Mouse (Mus musculus): ENCODE results near the gene Foxc2. TPM values are rescaled to one million over a fixed set of nuclear protein-coding genes. Genes with fewer than 3 reads are reported as not detected.

Foxc2 gene
- total RNA-seq, 2 experiments from 2014 or later = 2.0 to 2.2 TPM

- intact Hi-C loops (cut with DNase I) = no loop called here
- DNase-seq (ENCODE audit: low spot score) = no peak
Observed at GRCm38 (mm10) chr8:121085561-121085960, 30.4 kb upstream of the Foxc2 start.

GRCm38 (mm10) chr8:121086004-121086900 is 29.7 kb upstream of the Foxc2 start:
- intact Hi-C loops (cut with DNase I) = no loop called here
- DNase-seq (ENCODE audit: low spot score) = no peak

GRCm38 (mm10) chr8:121088281-121088680 is 27.7 kb upstream of the Foxc2 start:
- DNase-seq (ENCODE audit: low spot score) = no peak
- intact Hi-C loops (cut with DNase I) = no loop called here

- intact Hi-C loops (cut with DNase I) = no loop called here
- DNase-seq (ENCODE audit: low spot score) = no peak
Observed at GRCm38 (mm10) chr8:121088871-121089630, 26.9 kb upstream of the Foxc2 start.

GRCm38 (mm10) chr8:121089631-121090380 is 26.2 kb upstream of the Foxc2 start:
- intact Hi-C loops (cut with DNase I) = loop anchor here (5.0 kb wide), 1 partner anchor 408 kb away; no protein-coding TSS in a partner anchor

GRCm38 (mm10) chr8:121090716-121091115 is 25.3 kb upstream of the Foxc2 start:
- intact Hi-C loops (cut with DNase I) = loop anchor here (5.0 kb wide), 1 partner anchor 408 kb away; no protein-coding TSS in a partner anchor
- DNase-seq (ENCODE audit: low spot score) = no peak

More at GRCm38 (mm10) chr8:121089631-121090380, 26.2 kb upstream of the Foxc2 start:
- DNase-seq (ENCODE audit: low spot score) = no peak

GRCm38 (mm10) chr8:121092141-121092540 is 23.8 kb upstream of the Foxc2 start:
- intact Hi-C loops (cut with DNase I) = loop anchor here (1.0 to 5.0 kb wide), 4 partner anchors 122 to 410 kb away; no protein-coding TSS in a partner anchor
- DNase-seq (ENCODE audit: low spot score) = no peak

GRCm38 (mm10) chr8:121092627-121093026 is 23.3 kb upstream of the Foxc2 start:
- DNase-seq (ENCODE audit: low spot score) = peak; percentile 43
- intact Hi-C loops (cut with DNase I) = loop anchor here (1.0 to 5.0 kb wide), 4 partner anchors 122 to 410 kb away; no protein-coding TSS in a partner anchor

GRCm38 (mm10) chr8:121093496-121093895 is 22.5 kb upstream of the Foxc2 start:
- intact Hi-C loops (cut with DNase I) = loop anchor here (2.0 to 5.0 kb wide), 2 partner anchors 197 to 411 kb away; no protein-coding TSS in a partner anchor
- no peak for DNase-seq (ENCODE audit: low spot score)

- intact Hi-C loops (cut with DNase I) = no loop called here
- DNase-seq (ENCODE audit: low spot score) = no peak
Observed at GRCm38 (mm10) chr8:121104049-121104818, 11.7 kb upstream of the Foxc2 start.

GRCm38 (mm10) chr8:121107668-121108656 is 8.0 kb upstream of the Foxc2 start, which contains the start of gene Mthfsd:
Gene Mthfsd (minus strand): TSS chr8:121108392.
- intact Hi-C loops (cut with DNase I) = no loop called here
- DNase-seq (ENCODE audit: low spot score) = peak; percentile 97

GRCm38 (mm10) chr8:121108657-121109056 is 7.3 kb upstream of the Foxc2 start:
- intact Hi-C loops (cut with DNase I) = no loop called here

GRCm38 (mm10) chr8:121111145-121111907 is 4.6 kb upstream of the Foxc2 start:
- intact Hi-C loops (cut with DNase I) = loop anchor here (5.0 kb wide), 2 partner anchors 101 to 116 kb away; no protein-coding TSS in a partner anchor

More at GRCm38 (mm10) chr8:121108657-121109056, 7.3 kb upstream of the Foxc2 start:
- DNase-seq (ENCODE audit: low spot score) = no peak

GRCm38 (mm10) chr8:121113261-121113660 is 2.7 kb upstream of the Foxc2 start:
- peak; percentile 88 for DNase-seq (ENCODE audit: low spot score)
- intact Hi-C loops (cut with DNase I) = loop anchor here (1.0 to 5.0 kb wide), 4 partner anchors 99 to 400 kb away; no protein-coding TSS in a partner anchor

More at GRCm38 (mm10) chr8:121111145-121111907, 4.6 kb upstream of the Foxc2 start:
- no peak for DNase-seq (ENCODE audit: low spot score)

GRCm38 (mm10) chr8:121115136-121115535 is 835 bp upstream of the Foxc2 start:
- DNase-seq (ENCODE audit: low spot score) = no peak
- intact Hi-C loops (cut with DNase I) = no loop called here

GRCm38 (mm10) chr8:121116591-121117185 is 717 bp downstream of the Foxc2 start:
- intact Hi-C loops (cut with DNase I) = no loop called here
- no peak for DNase-seq (ENCODE audit: low spot score)
